Mouse (Mus musculus) intestine, postnatal 0 days (tissue): ENCODE results near the gene Trp53i13. TPM values are rescaled to one million over a fixed set of nuclear protein-coding genes. Genes with fewer than 3 reads are reported as not detected.

ENCODE experiments used
- ATAC-seq: fragments of 200-750 bp; cut with Nextera tagmentation; 2 replicates; pipeline ENCODE4 v1.8.0; 2017; ENCODE audit warnings: mild to moderate bottlenecking, moderate TSS enrichment, moderate library complexity
- H3K27ac ChIP-seq: fragments of 300-500 bp; sonication (generic); 2 replicates; pipeline ENCODE4 v1.5.1; 2014; ENCODE audit warnings: mild to moderate bottlenecking, low read depth, low read length, moderate library complexity
- H3K27me3 ChIP-seq: fragments of 300-500 bp; sonication (generic); replicated peaks from 2 replicates; pipeline ENCODE4 v1.6.1; 2014; ENCODE audit warnings: low read length, mixed read lengths; ENCODE audit not compliant: control insufficient read depth, insufficient read depth
- H3K36me3 ChIP-seq: fragments of 300-500 bp; sonication (generic); 2 replicates; pipeline ENCODE4 v1.6.1; 2014; ENCODE audit warnings: mild to moderate bottlenecking, moderate library complexity; ENCODE audit not compliant: control insufficient read depth, insufficient read depth
- H3K4me1 ChIP-seq: fragments of 300-500 bp; sonication (generic); replicated peaks from 2 replicates; pipeline ENCODE4 v1.6.1; 2014; ENCODE audit warnings: antibody characterized with exemption, low read length, mixed read lengths; ENCODE audit not compliant: control insufficient read depth, insufficient read depth
- H3K4me2 ChIP-seq: fragments of 300-500 bp; sonication (generic); replicated peaks from 2 replicates; pipeline ENCODE4 v1.6.1; 2014; ENCODE audit warnings: low read depth, mild to moderate bottlenecking, moderate library complexity
- H3K4me3 ChIP-seq: fragments of 300-500 bp; sonication (generic); 2 replicates; pipeline ENCODE4 v1.5.1; 2014; ENCODE audit warnings: low read depth, low read length
- H3K9ac ChIP-seq: fragments of 300-500 bp; sonication (generic); 2 replicates; pipeline ENCODE4 v1.6.1; 2014; ENCODE audit warnings: mild to moderate bottlenecking, low read depth, low read length
- H3K9me3 ChIP-seq: fragments of 300-500 bp; sonication (generic); 2 replicates; pipeline ENCODE4 v1.6.1; 2016; ENCODE audit warnings: mixed run types; ENCODE audit not compliant: control insufficient read depth
- CTCF ChIP-seq: sonication (generic); IDR thresholded peaks from 2 replicates; pipeline ENCODE4 v1.5.1; 2016; ENCODE audit warnings: low read depth, mild to moderate bottlenecking, control low read depth, antibody characterized with exemption, moderate library complexity
- WGBS: fragments of 180-500 bp; shearing (Covaris S2); extraction: QIAGEN DNeasy Blood & Tissue Kit; methylation state at CpG from one replicate; pipeline ENCODE4 v1.1.7; 2014; 5-methylcytosine and 5-hydroxymethylcytosine counted together
- polyA plus RNA-seq: library from polyadenylated mRNA; unstranded; fragments of >200 nt; fragmentation: Nextera tagmentation; extraction: Ambion mirVana; gene quantifications from 2 replicates; pipeline ENCODE4 v1.2.1, GENCODE M21; 2015

Trp53i13 gene
- polyA plus RNA-seq, 1 experiment from 2014 or later: 22.9 TPM

GRCm38 (mm10) chr11:77467784-77468183 lies 48.0 kb downstream of the Trp53i13 start:
- H3K4me1 ChIP-seq: no peaks in the 10 kb centered on the region; the same call in 1 of the 2 replicates
- H3K9ac ChIP-seq: no peak overlapping the region
- 12% methylated on average over 20 of the region's 20 CpGs for WGBS
- H3K36me3 ChIP-seq: peaks cover 16% of the 10 kb centered on the region; the same call in 1 of the 2 replicates
- H3K27ac ChIP-seq: no peak overlapping the region
- H3K9me3 ChIP-seq: no peaks in the 10 kb centered on the region
- peak; percentile 90 for TF ChIP-seq CTCF
- peak; percentile 26; the same call in 1 of the 2 replicates for ATAC-seq
- H3K27me3 ChIP-seq: peaks cover 39% of the 10 kb centered on the region
- peak overlapping the region; percentile 55 for H3K4me2 ChIP-seq
- no peak overlapping the region; the same call in 1 of the 2 replicates for H3K4me3 ChIP-seq

DNA sequence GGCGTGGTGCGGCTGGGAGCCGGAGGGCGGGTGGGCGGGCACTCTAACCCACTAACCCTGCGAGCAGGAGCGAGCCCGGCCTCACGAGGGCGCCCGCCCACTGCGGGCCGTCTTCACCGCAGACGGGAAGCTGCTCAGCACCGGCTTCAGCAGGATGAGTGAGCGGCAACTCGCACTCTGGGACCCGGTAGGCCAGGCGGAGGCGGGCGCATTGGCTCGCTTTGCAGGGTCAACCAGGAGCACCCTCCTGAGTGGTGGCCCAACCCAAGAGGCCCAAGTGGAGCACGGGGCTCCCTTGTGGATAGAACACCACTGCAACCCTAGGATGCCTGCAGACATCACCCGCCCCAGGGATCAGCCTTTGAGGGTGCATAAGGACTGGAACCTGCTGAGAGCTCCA lies 48.6 kb downstream of the Trp53i13 start:
- peak; percentile 54 for ATAC-seq
- Histone ChIP-seq H3K4me3 (peak overlapping the region; percentile 17), H3K36me3 (peaks cover 10% of the 10 kb centered on the region; the same call in 1 of the 2 replicates), H3K9ac (no peak overlapping the region), H3K4me2 (peak overlapping the region; percentile 56), H3K9me3 (no peaks in the 10 kb centered on the region), H3K27ac (no peak overlapping the region), H3K27me3 (peaks cover 46% of the 10 kb centered on the region), H3K4me1 (no peaks in the 10 kb centered on the region; the same call in 1 of the 2 replicates)
- peak; percentile 76 for TF ChIP-seq CTCF
- 4% methylated on average over 25 of the region's 25 CpGs for WGBS

DNA sequence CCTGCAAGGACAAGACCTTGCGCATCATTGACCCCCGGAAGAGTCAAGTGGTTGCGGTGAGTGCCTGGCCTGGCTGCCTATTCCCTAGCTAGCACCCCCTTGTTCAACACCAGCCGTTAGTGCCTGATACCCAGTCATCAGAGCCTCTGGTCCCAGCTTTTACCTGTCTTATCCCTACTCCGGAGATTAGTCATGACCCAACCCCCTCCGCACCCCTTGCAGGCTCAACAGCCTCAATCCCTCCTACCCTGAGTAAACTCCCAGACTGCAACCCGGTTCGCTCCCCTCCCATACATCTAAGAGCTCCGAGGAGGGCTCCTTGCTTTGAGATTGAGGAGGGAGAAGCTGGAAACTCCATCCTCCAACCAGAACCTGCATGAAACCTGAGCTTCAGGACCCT lies 49.2 kb downstream of the Trp53i13 start:
- H3K9me3 ChIP-seq: no peaks in the 10 kb centered on the region
- peaks cover 6% of the 10 kb centered on the region; the same call in 1 of the 2 replicates for H3K36me3 ChIP-seq
- no peak overlapping the region for H3K4me3 ChIP-seq
- H3K4me2 ChIP-seq: 0 out of 2 replicates have a peak overlapping the region, but pooled peaks have one; percentile 56
- peaks cover 47% of the 10 kb centered on the region for H3K27me3 ChIP-seq
- H3K27ac ChIP-seq: no peak overlapping the region
- no peaks in the 10 kb centered on the region; the same call in 1 of the 2 replicates for H3K4me1 ChIP-seq
- no peak for TF ChIP-seq CTCF
- no peak overlapping the region for H3K9ac ChIP-seq
- ATAC-seq: no peak
- WGBS: 36% methylated on average over 9 of the region's 9 CpGs

GRCm38 (mm10) chr11:77465111-77465510 lies 50.7 kb downstream of the Trp53i13 start:
- H3K4me2 ChIP-seq: no peak overlapping the region
- H3K36me3 ChIP-seq: no peaks in the 10 kb centered on the region
- TF ChIP-seq CTCF: no peak
- no peaks in the 10 kb centered on the region; the same call in 1 of the 2 replicates for H3K4me1 ChIP-seq
- peaks cover 50% of the 10 kb centered on the region for H3K27me3 ChIP-seq
- H3K9ac ChIP-seq: no peak overlapping the region
- no peak overlapping the region for H3K27ac ChIP-seq
- H3K9me3 ChIP-seq: no peaks in the 10 kb centered on the region
- WGBS: 76% methylated on average over 3 of the region's 3 CpGs
- H3K4me3 ChIP-seq: no peak overlapping the region
- ATAC-seq: no peak

DNA sequence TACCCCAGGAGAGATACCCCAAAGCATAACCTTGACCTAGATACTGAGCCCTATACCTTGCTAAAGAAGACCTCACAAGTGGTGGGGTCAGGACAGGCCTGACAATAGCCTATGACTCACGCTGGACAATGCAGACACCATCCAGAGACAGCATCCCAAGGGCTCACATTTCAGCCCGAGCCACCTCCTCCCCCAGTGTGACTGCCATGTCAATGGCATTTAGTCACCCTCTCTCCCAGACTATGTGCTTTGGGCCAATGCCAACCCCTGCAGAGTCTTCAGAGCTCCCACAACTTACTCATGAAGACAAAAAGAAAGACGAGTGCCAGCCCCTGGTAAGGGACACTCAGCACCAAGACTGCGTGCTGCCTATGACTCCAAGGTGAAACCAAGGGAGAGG lies 51.1 kb downstream of the Trp53i13 start:
- no peaks in the 10 kb centered on the region; the same call in 1 of the 2 replicates for H3K4me1 ChIP-seq
- no peaks in the 10 kb centered on the region for H3K36me3 ChIP-seq
- ATAC-seq: no peak
- WGBS: 67% methylated on average over 4 of the region's 4 CpGs
- H3K4me3 ChIP-seq: no peak overlapping the region
- H3K9me3 ChIP-seq: no peaks in the 10 kb centered on the region
- peaks cover 50% of the 10 kb centered on the region for H3K27me3 ChIP-seq
- H3K9ac ChIP-seq: no peak overlapping the region
- no peak overlapping the region for H3K27ac ChIP-seq
- H3K4me2 ChIP-seq: no peak overlapping the region
- TF ChIP-seq CTCF: no peak

- no peak for TF ChIP-seq CTCF
- no peak overlapping the region for H3K4me2 ChIP-seq
- 73% methylated on average over 10 of the region's 10 CpGs for WGBS
- peaks cover 50% of the 10 kb centered on the region for H3K27me3 ChIP-seq
- H3K9me3 ChIP-seq: no peaks in the 10 kb centered on the region
- H3K9ac ChIP-seq: no peak overlapping the region
- H3K4me1 ChIP-seq: no peaks in the 10 kb centered on the region; the same call in 1 of the 2 replicates
- no peak overlapping the region for H3K4me3 ChIP-seq
- no peak for ATAC-seq
- no peak overlapping the region for H3K27ac ChIP-seq
- H3K36me3 ChIP-seq: no peaks in the 10 kb centered on the region
These were observed 52.0 kb downstream of the Trp53i13 start for GRCm38 (mm10) chr11:77463786-77464185.
